Mouse (Mus musculus): ENCODE data around the gene Cdh4.

Gene Cdh4

GRCm38 (mm10) chr2:179467839-179468445 lies 25.7 kb downstream of the Cdh4 start:
- DNase-seq (ENCODE audit: low read depth, low spot score): no peak

- DNase-seq (ENCODE audit: low read depth, low spot score): no peak
These were observed 34.4 kb downstream of the Cdh4 start for GRCm38 (mm10) chr2:179476622-179477021.

- no peak for DNase-seq (ENCODE audit: low read depth, low spot score)
These were observed 38.6 kb downstream of the Cdh4 start for GRCm38 (mm10) chr2:179480800-179481200.

GRCm38 (mm10) chr2:179481363-179481762 lies 39.1 kb downstream of the Cdh4 start:
- no peak for DNase-seq (ENCODE audit: low read depth, low spot score)

GRCm38 (mm10) chr2:179488526-179489139 lies 46.4 kb downstream of the Cdh4 start:
- DNase-seq (ENCODE audit: low read depth, low spot score): no peak

- no peak for DNase-seq (ENCODE audit: low read depth, low spot score)
These were observed 49.7 kb downstream of the Cdh4 start for GRCm38 (mm10) chr2:179491891-179492290.

GRCm38 (mm10) chr2:179494276-179494675 lies 52.0 kb downstream of the Cdh4 start:
- no peak for DNase-seq (ENCODE audit: low read depth, low spot score)

GRCm38 (mm10) chr2:179510439-179510838 lies 68.2 kb downstream of the Cdh4 start:
- no peak for DNase-seq (ENCODE audit: low read depth, low spot score)

- no peak for DNase-seq (ENCODE audit: low read depth, low spot score)
These were observed 74.3 kb downstream of the Cdh4 start for GRCm38 (mm10) chr2:179516559-179516958.

GRCm38 (mm10) chr2:179518456-179519032 lies 76.3 kb downstream of the Cdh4 start:
- no peak for DNase-seq (ENCODE audit: low read depth, low spot score)

- no peak for DNase-seq (ENCODE audit: low read depth, low spot score)
These were observed 76.9 kb downstream of the Cdh4 start for GRCm38 (mm10) chr2:179519161-179519560.

GRCm38 (mm10) chr2:179519931-179520330 lies 77.7 kb downstream of the Cdh4 start:
- no peak for DNase-seq (ENCODE audit: low read depth, low spot score)

GRCm38 (mm10) chr2:179520941-179521340 lies 78.7 kb downstream of the Cdh4 start:
- DNase-seq (ENCODE audit: low read depth, low spot score): no peak

GRCm38 (mm10) chr2:179521444-179521843 lies 79.2 kb downstream of the Cdh4 start:
- no peak for DNase-seq (ENCODE audit: low read depth, low spot score)

GRCm38 (mm10) chr2:179522141-179522540 lies 79.9 kb downstream of the Cdh4 start:
- DNase-seq (ENCODE audit: low read depth, low spot score): no peak

- DNase-seq (ENCODE audit: low read depth, low spot score): no peak
These were observed 84.7 kb downstream of the Cdh4 start for GRCm38 (mm10) chr2:179526976-179527375.

GRCm38 (mm10) chr2:179530436-179531040 lies 88.3 kb downstream of the Cdh4 start:
- no peak for DNase-seq (ENCODE audit: low read depth, low spot score)

GRCm38 (mm10) chr2:179533196-179533595 lies 91.0 kb downstream of the Cdh4 start:
- DNase-seq (ENCODE audit: low read depth, low spot score): no peak

- DNase-seq (ENCODE audit: low read depth, low spot score): no peak
These were observed 91.7 kb downstream of the Cdh4 start for GRCm38 (mm10) chr2:179533881-179534280.

GRCm38 (mm10) chr2:179535204-179535603 lies 93.0 kb downstream of the Cdh4 start:
- no peak for DNase-seq (ENCODE audit: low read depth, low spot score)

GRCm38 (mm10) chr2:179536762-179537161 lies 94.5 kb downstream of the Cdh4 start:
- no peak for DNase-seq (ENCODE audit: low read depth, low spot score)

GRCm38 (mm10) chr2:179537390-179537789 lies 95.2 kb downstream of the Cdh4 start:
- no peak for DNase-seq (ENCODE audit: low read depth, low spot score)

Measured in A20 (cell line).